Mouse (Mus musculus) kidney, adult 2 months (tissue): ENCODE data around the gene Slc25a13.

Source experiments
- CTCF ChIP-seq: fragments of 200-500 bp; conservative IDR thresholded peaks from 2 replicates; pipeline ENCODE4 v1.5.1; 2011; ENCODE audit warnings: low read depth, mild to moderate bottlenecking, control low read depth, low read length, moderate library complexity, mixed read lengths; ENCODE audit not compliant: insufficient read depth, insufficient read length
- POLR2A ChIP-seq: fragments of 200-500 bp; IDR thresholded peaks from one replicate; pipeline ENCODE4 v1.6.1; 2011; ENCODE audit warnings: low read depth, low read length, control low read depth

- no peak for TF ChIP-seq POLR2A
- no peak for TF ChIP-seq CTCF
Measured at GRCm38 (mm10) chr6:6196527-6196926, 20.4 kb downstream of the Slc25a13 start.
